Mouse (Mus musculus): ENCODE measurements around the gene Dock1. TPM values are rescaled to one million over a fixed set of nuclear protein-coding genes. Genes with fewer than 3 reads are reported as not detected.

The Dock1 gene
- polyA plus RNA-seq, 1 experiment = 19.6 TPM

GRCm38 (mm10) chr7:134772363-134772762 lies 101.9 kb downstream of the Dock1 start:
- Histone ChIP-seq H3K4me3 (ENCODE audit: insufficient read depth, low read depth, low read length) (no peak overlapping the region), H3K36me3 (ENCODE audit: control insufficient read depth, insufficient read depth, low read length) (no peaks in the 10 kb centered on the region), H3K4me1 (ENCODE audit: control insufficient read depth, insufficient read depth, low read length) (no peaks in the 10 kb centered on the region), H3K27me3 (replicated peaks; ENCODE audit: control insufficient read depth, insufficient read depth, low read length) (no peaks in the 10 kb centered on the region), H3K27ac (ENCODE audit: insufficient read depth, low read depth, low read length) (no peak overlapping the region)
- TF ChIP-seq POLR2A (IDR thresholded peaks at IDR 0.05; ENCODE audit: low read depth, low read length) (no peak), CTCF (conservative IDR thresholded peaks at IDR 0.05; ENCODE audit: insufficient read depth, insufficient read length, low read depth, low read length) (no peak)
- WGBS = 75% methylated on average over 7 of the region's 7 CpGs
- DNase-seq = peak; percentile 1

- H3K36me3 ChIP-seq (ENCODE audit: control insufficient read depth, insufficient read depth, low read length) = no peaks in the 10 kb centered on the region
- TF ChIP-seq CTCF (conservative IDR thresholded peaks at IDR 0.05; ENCODE audit: insufficient read depth, insufficient read length, low read depth, low read length) (no peak), POLR2A (IDR thresholded peaks at IDR 0.05; ENCODE audit: low read depth, low read length) (no peak)
- WGBS = 84% methylated on average over 15 of the region's 15 CpGs
- H3K27ac ChIP-seq (ENCODE audit: insufficient read depth, low read depth, low read length) = no peak overlapping the region
- H3K4me3 ChIP-seq (ENCODE audit: insufficient read depth, low read depth, low read length) = no peak overlapping the region
- DNase-seq = no peak
- H3K4me1 ChIP-seq (ENCODE audit: control insufficient read depth, insufficient read depth, low read length) = no peaks in the 10 kb centered on the region
- no peaks in the 10 kb centered on the region for H3K27me3 ChIP-seq (replicated peaks; ENCODE audit: control insufficient read depth, insufficient read depth, low read length)
These were observed 102.6 kb downstream of the Dock1 start for GRCm38 (mm10) chr7:134772867-134773590.

- 70% methylated on average over 6 of the region's 6 CpGs for WGBS
- no peaks in the 10 kb centered on the region for H3K27me3 ChIP-seq (replicated peaks; ENCODE audit: control insufficient read depth, insufficient read depth, low read length)
- no peak overlapping the region for H3K4me3 ChIP-seq (ENCODE audit: insufficient read depth, low read depth, low read length)
- TF ChIP-seq CTCF (conservative IDR thresholded peaks at IDR 0.05; ENCODE audit: insufficient read depth, insufficient read length, low read depth, low read length) = no peak
- no peak for TF ChIP-seq POLR2A (IDR thresholded peaks at IDR 0.05; ENCODE audit: low read depth, low read length)
- H3K4me1 ChIP-seq (ENCODE audit: control insufficient read depth, insufficient read depth, low read length) = no peaks in the 10 kb centered on the region
- no peak for DNase-seq
- no peaks in the 10 kb centered on the region for H3K36me3 ChIP-seq (ENCODE audit: control insufficient read depth, insufficient read depth, low read length)
- no peak overlapping the region for H3K27ac ChIP-seq (ENCODE audit: insufficient read depth, low read depth, low read length)
These were observed 103.4 kb downstream of the Dock1 start for GRCm38 (mm10) chr7:134773761-134774415.

- TF ChIP-seq POLR2A (IDR thresholded peaks at IDR 0.05; ENCODE audit: low read depth, low read length) (no peak), CTCF (conservative IDR thresholded peaks at IDR 0.05; ENCODE audit: insufficient read depth, insufficient read length, low read depth, low read length) (no peak)
- no peak for DNase-seq
- Histone ChIP-seq H3K4me1 (ENCODE audit: control insufficient read depth, insufficient read depth, low read length) (no peaks in the 10 kb centered on the region), H3K36me3 (ENCODE audit: control insufficient read depth, insufficient read depth, low read length) (no peaks in the 10 kb centered on the region), H3K27me3 (replicated peaks; ENCODE audit: control insufficient read depth, insufficient read depth, low read length) (no peaks in the 10 kb centered on the region), H3K27ac (ENCODE audit: insufficient read depth, low read depth, low read length) (no peak overlapping the region), H3K4me3 (ENCODE audit: insufficient read depth, low read depth, low read length) (no peak overlapping the region)
- WGBS = 82% methylated on average over 6 of the region's 6 CpGs
These were observed 104.2 kb downstream of the Dock1 start for GRCm38 (mm10) chr7:134774468-134775162.

- no peak for TF ChIP-seq POLR2A (IDR thresholded peaks at IDR 0.05; ENCODE audit: low read depth, low read length)
- no peak for TF ChIP-seq CTCF (conservative IDR thresholded peaks at IDR 0.05; ENCODE audit: insufficient read depth, insufficient read length, low read depth, low read length)
- Histone ChIP-seq H3K27me3 (replicated peaks; ENCODE audit: control insufficient read depth, insufficient read depth, low read length) (no peaks in the 10 kb centered on the region), H3K27ac (ENCODE audit: insufficient read depth, low read depth, low read length) (no peak overlapping the region), H3K36me3 (ENCODE audit: control insufficient read depth, insufficient read depth, low read length) (no peaks in the 10 kb centered on the region), H3K4me1 (ENCODE audit: control insufficient read depth, insufficient read depth, low read length) (no peaks in the 10 kb centered on the region), H3K4me3 (ENCODE audit: insufficient read depth, low read depth, low read length) (no peak overlapping the region)
- DNase-seq = no peak
- 69% methylated on average over 10 of the region's 10 CpGs for whole genome bisulfite sequencing
These were observed 105.2 kb downstream of the Dock1 start for GRCm38 (mm10) chr7:134775671-134776070.

GRCm38 (mm10) chr7:134776306-134776705 lies 105.9 kb downstream of the Dock1 start:
- Histone ChIP-seq H3K36me3 (ENCODE audit: control insufficient read depth, insufficient read depth, low read length) (no peaks in the 10 kb centered on the region), H3K27me3 (replicated peaks; ENCODE audit: control insufficient read depth, insufficient read depth, low read length) (no peaks in the 10 kb centered on the region), H3K27ac (ENCODE audit: insufficient read depth, low read depth, low read length) (no peak overlapping the region), H3K4me3 (ENCODE audit: insufficient read depth, low read depth, low read length) (no peak overlapping the region), H3K4me1 (ENCODE audit: control insufficient read depth, insufficient read depth, low read length) (no peaks in the 10 kb centered on the region)
- no peak for DNase-seq
- WGBS = 71% methylated on average over 6 of the region's 6 CpGs
- no peak for TF ChIP-seq CTCF (conservative IDR thresholded peaks at IDR 0.05; ENCODE audit: insufficient read depth, insufficient read length, low read depth, low read length)
- no peak for TF ChIP-seq POLR2A (IDR thresholded peaks at IDR 0.05; ENCODE audit: low read depth, low read length)

GRCm38 (mm10) chr7:134779761-134780160 lies 109.3 kb downstream of the Dock1 start:
- no peak for DNase-seq
- Histone ChIP-seq H3K4me1 (ENCODE audit: control insufficient read depth, insufficient read depth, low read length) (no peaks in the 10 kb centered on the region), H3K27me3 (replicated peaks; ENCODE audit: control insufficient read depth, insufficient read depth, low read length) (no peaks in the 10 kb centered on the region), H3K27ac (ENCODE audit: insufficient read depth, low read depth, low read length) (no peak overlapping the region), H3K36me3 (ENCODE audit: control insufficient read depth, insufficient read depth, low read length) (no peaks in the 10 kb centered on the region), H3K4me3 (ENCODE audit: insufficient read depth, low read depth, low read length) (no peak overlapping the region)
- 96% methylated on average over 3 of the region's 3 CpGs for WGBS
- TF ChIP-seq POLR2A (IDR thresholded peaks at IDR 0.05; ENCODE audit: low read depth, low read length) (no peak), CTCF (conservative IDR thresholded peaks at IDR 0.05; ENCODE audit: insufficient read depth, insufficient read length, low read depth, low read length) (no peak)
